In genomic region chr11:114727826-114728186, GRCm38 (mm10) we compare ENCODE assay signal across 9 mouse cellular contexts. TPM values are rescaled to one million over a fixed set of nuclear protein-coding genes. Genes with fewer than 3 reads are reported as not detected.
DNase-seq lines count a peak whose midpoint lies in the region; ATAC-seq and TF ChIP-seq lines count a peak whose summit lies in the region.
"Had no signal": no experiment of that assay in that cellular context is flagged by ENCODE, and none has a peak within 500 bp of the region (broad histone marks: within the 10 kb centered on the region; RNA-seq: fewer than 3 reads in every experiment).

No protein-coding gene starts in this region.

- H3K27me3 ChIP-seq in forebrain, embryonic 10.5 days (ENCODE audit: poor library complexity, severe bottlenecking): peaks cover 26% of the 10 kb centered on the region
- H3K27me3 ChIP-seq in intestine, embryonic 14.5 days (replicated peaks; ENCODE audit: control insufficient read depth, insufficient read depth, low read length): no peaks in the 10 kb centered on the region
- H3K27me3 ChIP-seq in midbrain, postnatal 0 days (ENCODE audit: insufficient read depth, low read length): no peaks in the 10 kb centered on the region

- H3K4me3 ChIP-seq in left cerebral cortex, adult 2 months: peak overlapping the region; percentile 36
- H3K4me3 ChIP-seq in forebrain, embryonic 10.5 days: peak overlapping the region; percentile 47
- H3K4me3 ChIP-seq in intestine, embryonic 14.5 days (ENCODE audit: low read depth, low read length): no peak overlapping the region
- H3K4me3 ChIP-seq in midbrain, postnatal 0 days (ENCODE audit: low read depth, low read length): peak overlapping the region; percentile 36; the same call in 1 of the 2 replicates

- H3K27ac ChIP-seq in left cerebral cortex, adult 2 months: no peak overlapping the region
- no peak overlapping the region for H3K27ac ChIP-seq in forebrain, embryonic 10.5 days
- H3K27ac ChIP-seq in intestine, embryonic 14.5 days (ENCODE audit: low read depth): no peak overlapping the region
- H3K27ac ChIP-seq in midbrain, postnatal 0 days (ENCODE audit: low read depth, low read length): no peak overlapping the region
- H3K27ac ChIP-seq: macrophage had no signal

- no peaks in the 10 kb centered on the region for H3K36me3 ChIP-seq in forebrain, embryonic 10.5 days (replicated peaks)
- H3K36me3 ChIP-seq in intestine, embryonic 14.5 days (ENCODE audit: control insufficient read depth, insufficient read depth, low read length): no peaks in the 10 kb centered on the region
- no peaks in the 10 kb centered on the region for H3K36me3 ChIP-seq in midbrain, postnatal 0 days (ENCODE audit: insufficient read depth, low read length)

- no peak overlapping the region for H3K9ac ChIP-seq in intestine, embryonic 14.5 days (ENCODE audit: low read length)
- peak overlapping the region; percentile 54; the same call in 1 of the 2 replicates for H3K9ac ChIP-seq in midbrain, postnatal 0 days (replicated peaks; ENCODE audit: low read length, poor library complexity, severe bottlenecking)

- peak overlapping the region; percentile 52 for H3K4me2 ChIP-seq in intestine, embryonic 14.5 days (ENCODE audit: low read length)
- H3K4me2 ChIP-seq in midbrain, postnatal 0 days (ENCODE audit: low read depth, low read length, poor library complexity, severe bottlenecking): peak overlapping the region; percentile 75

- WGBS in forebrain, embryonic 10.5 days: 23% methylated on average over 5 of the region's 5 CpGs
- WGBS in intestine, embryonic 14.5 days: 32% methylated on average over 5 of the region's 5 CpGs
- 27% methylated on average over 5 of the region's 5 CpGs for WGBS in midbrain, postnatal 0 days

- ATAC-seq in intestine, embryonic 14.5 days (replicated peaks; ENCODE audit: low FRiP score, low TSS enrichment, low read depth): no peak
- ATAC-seq in midbrain, postnatal 0 days (ENCODE audit: low FRiP score): no peak
- no peak for ATAC-seq in activated CD4-positive, CD25-positive, alpha-beta regulatory T cell, adult 4 months
- no peak for ATAC-seq in megakaryocyte progenitor cell, adult 5-6 weeks (replicated peaks; ENCODE audit: poor library complexity)

- H3K4me1 ChIP-seq in forebrain, embryonic 10.5 days: peaks cover 41% of the 10 kb centered on the region
- H3K4me1 ChIP-seq in intestine, embryonic 14.5 days (replicated peaks; ENCODE audit: control insufficient read depth, insufficient read depth, low read length): no peaks in the 10 kb centered on the region; the same call in 1 of the 2 replicates
- H3K4me1 ChIP-seq in midbrain, postnatal 0 days (ENCODE audit: insufficient read depth, low read length): peaks cover 12% of the 10 kb centered on the region

- DNase-seq in left cerebral cortex, adult 2 months (ENCODE audit: extremely low spot score in 1 of 2, low spot score in 2 of 2): no peak
- no peak for DNase-seq in left cerebral cortex, adult 18-20 months (ENCODE audit: low spot score in 2 of 2)
- DNase-seq in forebrain, embryonic 10.5 days (ENCODE audit: extremely low spot score, low spot score): no peak
- DNase-seq in intestine, embryonic 14.5 days (ENCODE audit: low spot score): no peak
- no peak for DNase-seq in midbrain, postnatal 0 days (ENCODE audit: low spot score)
- no peak for DNase-seq in frontal cortex, postnatal 14 days (ENCODE audit: low spot score in 2 of 2)

- no peak for TF ChIP-seq CTCF in left cerebral cortex, adult 2 months (IDR thresholded peaks at IDR 0.05)
- no peak for TF ChIP-seq CTCF in midbrain, postnatal 0 days (IDR thresholded peaks at IDR 0.05)

- intact Hi-C loops in left cerebral cortex, adult 2 months (cut with DNase I): loop anchor here (2.0 kb wide), 1 partner anchor 59 kb away; the partner anchor contains the start of gene Rpl38

- peaks cover 3% of the 10 kb centered on the region; the same call in 1 of the 2 replicates for H3K9me3 ChIP-seq in forebrain, embryonic 10.5 days
- H3K9me3 ChIP-seq in intestine, embryonic 14.5 days (ENCODE audit: control insufficient read depth, low read length): no peaks in the 10 kb centered on the region
- H3K9me3 ChIP-seq in midbrain, postnatal 0 days (ENCODE audit: low read length): no peaks in the 10 kb centered on the region

RNA-seq across cellular contexts. Expression of gene Dnaic2, which starts 0.6 kb away (rescaled TPM):
- total RNA-seq in left cerebral cortex, adult 2 months (2021): 1 to 10 TPM in 1 of 2 experiments, under 1 TPM in 1; 1.00 to 1.8 TPM
- total RNA-seq in left cerebral cortex, adult 18-20 months (2021): 1 to 10 TPM; 1.2 to 1.4 TPM
- polyA plus RNA-seq in forebrain, embryonic 10.5 days (2016; fragmentation: Nextera tagmentation; extraction: Ambion mirVana): 0.77 and 1.0 TPM in 2 replicates
- 0.14 and 0.24 TPM in 2 replicates for polyA plus RNA-seq in intestine, embryonic 14.5 days (2014; fragmentation: Nextera tagmentation; extraction: Ambion mirVana)
- 3.8 and 4.4 TPM in 2 replicates for total RNA-seq in midbrain, postnatal 0 days (2014; rRNA removed)
- polyA plus RNA-seq in midbrain, postnatal 0 days (2015; fragmentation: Nextera tagmentation; extraction: Ambion mirVana): 2.0 and 3.2 TPM in 2 replicates
- polyA plus RNA-seq in activated CD4-positive, CD25-positive, alpha-beta regulatory T cell, adult 4 months (2017; shearing (Covaris generic)): not detected
- total RNA-seq in megakaryocyte progenitor cell, adult 5-6 weeks (2015): not detected in 2 replicates
- not detected in 2 replicates for total RNA-seq in megakaryocyte progenitor cell, adult 5-6 weeks (2017)
- polyA plus RNA-seq: macrophage had no signal

RNA-seq across cellular contexts. Expression of gene Kif19a, which starts 37.4 kb away (rescaled TPM):
- 1 to 10 TPM; 3.2 to 3.6 TPM for total RNA-seq in left cerebral cortex, adult 2 months (2021)
- 1 to 10 TPM; 1.7 to 2.6 TPM for total RNA-seq in left cerebral cortex, adult 18-20 months (2021)
- 0.33 and 0.71 TPM in 2 replicates for polyA plus RNA-seq in forebrain, embryonic 10.5 days (2016; fragmentation: Nextera tagmentation; extraction: Ambion mirVana)
- 0.27 and 1.2 TPM in 2 replicates for polyA plus RNA-seq in intestine, embryonic 14.5 days (2014; fragmentation: Nextera tagmentation; extraction: Ambion mirVana)
- 5.3 and 7.2 TPM in 2 replicates for total RNA-seq in midbrain, postnatal 0 days (2014; rRNA removed)
- 0.85 and 1.3 TPM in 2 replicates for polyA plus RNA-seq in midbrain, postnatal 0 days (2015; fragmentation: Nextera tagmentation; extraction: Ambion mirVana)
- polyA plus RNA-seq in activated CD4-positive, CD25-positive, alpha-beta regulatory T cell, adult 4 months (2017; shearing (Covaris generic)): under 1 TPM in 1 of 2 experiments, not detected in 1; 0.22 TPM
- total RNA-seq in megakaryocyte progenitor cell, adult 5-6 weeks (2015): not detected in 2 replicates
- total RNA-seq in megakaryocyte progenitor cell, adult 5-6 weeks (2017): not detected in 2 replicates

RNA-seq across cellular contexts. Expression of gene Ttyh2, which starts 52.6 kb away (rescaled TPM):
- total RNA-seq in left cerebral cortex, adult 2 months (2021): 10 to 100 TPM; 18.5 to 18.6 TPM
- total RNA-seq in left cerebral cortex, adult 18-20 months (2021): 10 to 100 TPM; 17.8 to 21.5 TPM
- 8.6 and 9.5 TPM in 2 replicates for polyA plus RNA-seq in forebrain, embryonic 10.5 days (2016; fragmentation: Nextera tagmentation; extraction: Ambion mirVana)
- 17.7 and 19.9 TPM in 2 replicates for polyA plus RNA-seq in intestine, embryonic 14.5 days (2014; fragmentation: Nextera tagmentation; extraction: Ambion mirVana)
- 42.8 and 58.2 TPM in 2 replicates for total RNA-seq in midbrain, postnatal 0 days (2014; rRNA removed)
- 27.1 and 29.4 TPM in 2 replicates for polyA plus RNA-seq in midbrain, postnatal 0 days (2015; fragmentation: Nextera tagmentation; extraction: Ambion mirVana)
- 1 to 10 TPM; 2.4 to 3.3 TPM for polyA plus RNA-seq in activated CD4-positive, CD25-positive, alpha-beta regulatory T cell, adult 4 months (2017; shearing (Covaris generic))
- 3.1 and 4.0 TPM in 2 replicates for total RNA-seq in megakaryocyte progenitor cell, adult 5-6 weeks (2015)
- total RNA-seq in megakaryocyte progenitor cell, adult 5-6 weeks (2017): 4.4 and 5.9 TPM in 2 replicates

RNA-seq across cellular contexts. Expression of gene Rpl38, which starts 59.5 kb away (rescaled TPM):
- 100 to 1,000 TPM; 817 to 866 TPM for total RNA-seq in left cerebral cortex, adult 2 months (2021)
- total RNA-seq in left cerebral cortex, adult 18-20 months (2021): 1,000 to 10,000 TPM in 1 of 2 experiments, 100 to 1,000 TPM in 1; 952 to 1,003 TPM
- 1,134 and 1,162 TPM in 2 replicates for polyA plus RNA-seq in forebrain, embryonic 10.5 days (2016; fragmentation: Nextera tagmentation; extraction: Ambion mirVana)
- 1,083 and 1,275 TPM in 2 replicates for polyA plus RNA-seq in intestine, embryonic 14.5 days (2014; fragmentation: Nextera tagmentation; extraction: Ambion mirVana)
- total RNA-seq in midbrain, postnatal 0 days (2014; rRNA removed): 903 and 1,541 TPM in 2 replicates
- polyA plus RNA-seq in midbrain, postnatal 0 days (2015; fragmentation: Nextera tagmentation; extraction: Ambion mirVana): 889 and 977 TPM in 2 replicates
- polyA plus RNA-seq in activated CD4-positive, CD25-positive, alpha-beta regulatory T cell, adult 4 months (2017; shearing (Covaris generic)): 1,000 to 10,000 TPM; 1,043 to 1,380 TPM
- total RNA-seq in megakaryocyte progenitor cell, adult 5-6 weeks (2015): 1,088 and 1,176 TPM in 2 replicates
- 3,319 and 5,175 TPM in 2 replicates for total RNA-seq in megakaryocyte progenitor cell, adult 5-6 weeks (2017)
